Mouse (Mus musculus): ENCODE data around the gene Tiprl.

DNA sequence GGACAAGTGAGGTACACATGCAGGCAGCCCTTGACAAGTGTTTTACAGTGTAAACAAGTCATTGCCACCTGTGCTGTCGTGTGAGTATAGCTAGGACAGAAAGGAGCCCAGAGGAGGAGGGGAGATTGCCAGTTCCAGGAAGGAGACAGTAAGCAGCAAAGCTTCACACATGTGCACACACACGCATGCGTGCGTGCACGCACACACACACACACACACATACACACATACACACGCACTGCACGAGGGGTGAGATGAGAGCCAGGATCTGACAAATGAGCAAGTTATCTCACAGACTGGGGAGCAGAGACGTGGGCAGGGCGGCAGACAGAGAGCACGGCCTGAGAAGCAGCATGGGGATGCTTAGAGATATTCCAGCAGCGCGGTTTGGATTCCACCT is 50.3 kb downstream of the Tiprl start:
- TF ChIP-seq POLR2A (IDR thresholded peaks at IDR 0.05; ENCODE audit: low read depth, low read length) (no peak), CTCF (IDR thresholded peaks at IDR 0.05; ENCODE audit: extremely low read depth, insufficient read depth, insufficient read length, insufficient replicate concordance) (no peak)

Data from spleen, adult 2 months (tissue).